Mouse (Mus musculus): Measurements from ENCODE around the gene Uck2. TPM values are rescaled to one million over a fixed set of nuclear protein-coding genes. Genes with fewer than 3 reads are reported as not detected.

Uck2 gene
- polyA plus RNA-seq, 1 experiment from 2014 or later, result 87.5 TPM

- Histone ChIP-seq H3K9ac (no peak overlapping the region), H3K9me3 (replicated peaks) (no peaks in the 10 kb centered on the region), H3K27ac (no peak overlapping the region), H3K4me3 (replicated peaks) (no peak overlapping the region), H3K4me1 (no peaks in the 10 kb centered on the region), H3K27me3 (no peaks in the 10 kb centered on the region), H3K36me3 (peaks cover 87% of the 10 kb centered on the region), H3K4me2 (no peak overlapping the region)
- no peak; the same call in 1 of the 2 replicates for ATAC-seq (replicated peaks; ENCODE audit: low FRiP score)
- WGBS, result 90% methylated on average over 17 of the region's 17 CpGs
Observed at GRCm38 (mm10) chr1:167230930-167231611, 54.0 kb downstream of the Uck2 start.

- no peaks in the 10 kb centered on the region for H3K9me3 ChIP-seq (replicated peaks)
- WGBS, result 87% methylated on average over 9 of the region's 9 CpGs
- no peak overlapping the region for H3K4me2 ChIP-seq
- H3K36me3 ChIP-seq, result peaks cover 36% of the 10 kb centered on the region
- no peak overlapping the region for H3K27ac ChIP-seq
- no peak overlapping the region for H3K9ac ChIP-seq
- 0 out of 2 replicates have a peak, but pooled peaks cover 3% of the 10 kb centered on the region for H3K4me1 ChIP-seq
- no peak overlapping the region for H3K4me3 ChIP-seq (replicated peaks)
- H3K27me3 ChIP-seq, result no peaks in the 10 kb centered on the region
- no peak for ATAC-seq (replicated peaks; ENCODE audit: low FRiP score)
Observed at GRCm38 (mm10) chr1:167222382-167223010, 62.6 kb downstream of the Uck2 start.

GRCm38 (mm10) chr1:167220303-167221174 lies 64.6 kb downstream of the Uck2 start:
- H3K27me3 ChIP-seq, result no peaks in the 10 kb centered on the region
- H3K9ac ChIP-seq, result no peak overlapping the region
- no peak overlapping the region for H3K4me3 ChIP-seq (replicated peaks)
- WGBS, result 3% methylated on average over 5 of the region's 5 CpGs
- peaks cover 17% of the 10 kb centered on the region for H3K36me3 ChIP-seq
- H3K4me2 ChIP-seq, result no peak overlapping the region
- H3K27ac ChIP-seq, result no peak overlapping the region
- 0 out of 2 replicates have a peak, but pooled peaks cover 3% of the 10 kb centered on the region for H3K4me1 ChIP-seq
- H3K9me3 ChIP-seq (replicated peaks), result no peaks in the 10 kb centered on the region
- 0 out of 2 replicates have a peak, but pooled peaks have one; percentile 38 for ATAC-seq (replicated peaks; ENCODE audit: low FRiP score)

GRCm38 (mm10) chr1:167215460-167215859 lies 69.7 kb downstream of the Uck2 start:
- 79% methylated on average over 3 of the region's 3 CpGs for WGBS
- Histone ChIP-seq H3K4me2 (no peak overlapping the region), H3K27ac (no peak overlapping the region), H3K4me1 (no peaks in the 10 kb centered on the region), H3K9me3 (replicated peaks) (no peaks in the 10 kb centered on the region), H3K4me3 (replicated peaks) (no peak overlapping the region), H3K36me3 (no peaks in the 10 kb centered on the region), H3K27me3 (no peaks in the 10 kb centered on the region), H3K9ac (no peak overlapping the region)
- ATAC-seq (replicated peaks; ENCODE audit: low FRiP score), result no peak

- Histone ChIP-seq H3K27me3 (0 out of 2 replicates have a peak, but pooled peaks cover 5% of the 10 kb centered on the region), H3K4me2 (no peak overlapping the region), H3K9me3 (replicated peaks) (no peaks in the 10 kb centered on the region), H3K9ac (no peak overlapping the region), H3K36me3 (no peaks in the 10 kb centered on the region), H3K4me3 (replicated peaks) (no peak overlapping the region), H3K27ac (no peak overlapping the region), H3K4me1 (no peaks in the 10 kb centered on the region)
- WGBS, result 100% methylated on average over 1 of the region's 1 CpGs
- ATAC-seq (replicated peaks; ENCODE audit: low FRiP score), result no peak
Observed at GRCm38 (mm10) chr1:167212710-167213109, 72.4 kb downstream of the Uck2 start.

- 23% methylated on average over 7 of the region's 7 CpGs for WGBS
- Histone ChIP-seq H3K4me3 (replicated peaks) (no peak overlapping the region), H3K9ac (no peak overlapping the region), H3K27me3 (0 out of 2 replicates have a peak, but pooled peaks cover 5% of the 10 kb centered on the region), H3K27ac (no peak overlapping the region), H3K4me2 (no peak overlapping the region), H3K4me1 (no peaks in the 10 kb centered on the region), H3K36me3 (no peaks in the 10 kb centered on the region), H3K9me3 (replicated peaks) (no peaks in the 10 kb centered on the region)
- ATAC-seq (replicated peaks; ENCODE audit: low FRiP score), result peak; percentile 65
Observed at GRCm38 (mm10) chr1:167211979-167212614, 73.0 kb downstream of the Uck2 start.

GRCm38 (mm10) chr1:167208816-167209215 lies 76.3 kb downstream of the Uck2 start:
- Histone ChIP-seq H3K4me1 (0 out of 2 replicates have a peak, but pooled peaks cover 4% of the 10 kb centered on the region), H3K4me3 (replicated peaks) (no peak overlapping the region), H3K27me3 (0 out of 2 replicates have a peak, but pooled peaks cover 5% of the 10 kb centered on the region), H3K36me3 (no peaks in the 10 kb centered on the region), H3K27ac (no peak overlapping the region), H3K4me2 (no peak overlapping the region), H3K9me3 (replicated peaks) (no peaks in the 10 kb centered on the region), H3K9ac (no peak overlapping the region)
- WGBS, result 78% methylated on average over 4 of the region's 4 CpGs
- ATAC-seq (replicated peaks; ENCODE audit: low FRiP score), result no peak

- Histone ChIP-seq H3K4me3 (replicated peaks) (no peak overlapping the region), H3K9ac (no peak overlapping the region), H3K9me3 (replicated peaks) (no peaks in the 10 kb centered on the region), H3K4me2 (no peak overlapping the region), H3K4me1 (0 out of 2 replicates have a peak, but pooled peaks cover 4% of the 10 kb centered on the region), H3K27me3 (0 out of 2 replicates have a peak, but pooled peaks cover 5% of the 10 kb centered on the region), H3K27ac (no peak overlapping the region), H3K36me3 (no peaks in the 10 kb centered on the region)
- ATAC-seq (replicated peaks; ENCODE audit: low FRiP score), result peak; percentile 52; the same call in 1 of the 2 replicates
- WGBS, result 41% methylated on average over 8 of the region's 8 CpGs
Observed at GRCm38 (mm10) chr1:167205177-167205750, 79.9 kb downstream of the Uck2 start.

GRCm38 (mm10) chr1:167204421-167204820 lies 80.7 kb downstream of the Uck2 start:
- no peak overlapping the region for H3K4me3 ChIP-seq (replicated peaks)
- H3K27ac ChIP-seq, result no peak overlapping the region
- H3K4me2 ChIP-seq, result no peak overlapping the region
- H3K27me3 ChIP-seq, result no peaks in the 10 kb centered on the region
- no peak for ATAC-seq (replicated peaks; ENCODE audit: low FRiP score)
- H3K36me3 ChIP-seq, result no peaks in the 10 kb centered on the region
- H3K4me1 ChIP-seq, result 0 out of 2 replicates have a peak, but pooled peaks cover 4% of the 10 kb centered on the region
- H3K9me3 ChIP-seq (replicated peaks), result no peaks in the 10 kb centered on the region
- no peak overlapping the region for H3K9ac ChIP-seq
- WGBS, result 50% methylated on average over 1 of the region's 1 CpGs

- WGBS, result 62% methylated on average over 8 of the region's 8 CpGs
- Histone ChIP-seq H3K4me1 (no peaks in the 10 kb centered on the region), H3K9me3 (replicated peaks) (no peaks in the 10 kb centered on the region), H3K27me3 (no peaks in the 10 kb centered on the region), H3K27ac (no peak overlapping the region), H3K4me2 (no peak overlapping the region), H3K36me3 (no peaks in the 10 kb centered on the region), H3K9ac (no peak overlapping the region), H3K4me3 (replicated peaks) (no peak overlapping the region)
- ATAC-seq (replicated peaks; ENCODE audit: low FRiP score), result no peak
Observed at GRCm38 (mm10) chr1:167194766-167195165, 90.4 kb downstream of the Uck2 start.

GRCm38 (mm10) chr1:167187791-167188190 lies 97.3 kb downstream of the Uck2 start:
- no peak for ATAC-seq (replicated peaks; ENCODE audit: low FRiP score)
- no peak overlapping the region for H3K4me2 ChIP-seq
- H3K9me3 ChIP-seq (replicated peaks), result no peaks in the 10 kb centered on the region
- H3K4me1 ChIP-seq, result 0 out of 2 replicates have a peak, but pooled peaks cover 2% of the 10 kb centered on the region
- WGBS, result 34% methylated on average over 5 of the region's 5 CpGs
- H3K4me3 ChIP-seq (replicated peaks), result no peak overlapping the region
- no peak overlapping the region for H3K27ac ChIP-seq
- H3K36me3 ChIP-seq, result no peaks in the 10 kb centered on the region
- H3K27me3 ChIP-seq, result no peaks in the 10 kb centered on the region
- H3K9ac ChIP-seq, result no peak overlapping the region
